Mouse (Mus musculus): ENCODE data around the gene Azin2. TPM values are rescaled to one million over a fixed set of nuclear protein-coding genes. Genes with fewer than 3 reads are reported as not detected.

Azin2 gene
- polyA plus RNA-seq, 1 experiment: 12.5 TPM

GRCm38 (mm10) chr4:128983656-128984055 is 21.4 kb upstream of the Azin2 start:
- H3K79me3 ChIP-seq (ENCODE audit: low read depth): no peaks in the 10 kb centered on the region
- H3ac ChIP-seq (ENCODE audit: control insufficient read depth, insufficient read length, low read depth): no peak overlapping the region
- no peaks in the 10 kb centered on the region for H3K36me3 ChIP-seq (ENCODE audit: control insufficient read depth, insufficient read depth)
- H3K79me2 ChIP-seq (ENCODE audit: control insufficient read depth, insufficient read depth): no peaks in the 10 kb centered on the region
- H3K4me3 ChIP-seq (ENCODE audit: insufficient read depth, poor library complexity, severe bottlenecking): no peak overlapping the region
- H3K27me3 ChIP-seq (ENCODE audit: control insufficient read depth, insufficient read depth, insufficient read length): no peaks in the 10 kb centered on the region
- TF ChIP-seq CTCF (IDR thresholded peaks at IDR 0.05; ENCODE audit: control insufficient read depth, insufficient read depth, insufficient read length) (no peak), MYOG (IDR thresholded peaks at IDR 0.05; ENCODE audit: control insufficient read depth, extremely low read depth, insufficient read length) (no peak), MAX (IDR thresholded peaks at IDR 0.05) (no peak), MYOD1 (IDR thresholded peaks at IDR 0.05; ENCODE audit: control insufficient read depth, insufficient read length, low read depth) (no peak), USF1 (IDR thresholded peaks at IDR 0.05; ENCODE audit: low read depth) (no peak), FOSL1 (IDR thresholded peaks at IDR 0.05; ENCODE audit: insufficient read depth, low read length, poor library complexity, severe bottlenecking) (no peak), CEBPB (IDR thresholded peaks at IDR 0.05; ENCODE audit: low read depth) (no peak)

GRCm38 (mm10) chr4:128983151-128983550 is 20.9 kb upstream of the Azin2 start:
- no peak overlapping the region for H3K4me3 ChIP-seq (ENCODE audit: insufficient read depth, poor library complexity, severe bottlenecking)
- no peak overlapping the region for H3ac ChIP-seq (ENCODE audit: control insufficient read depth, insufficient read length, low read depth)
- H3K79me3 ChIP-seq (ENCODE audit: low read depth): no peaks in the 10 kb centered on the region
- no peaks in the 10 kb centered on the region for H3K36me3 ChIP-seq (ENCODE audit: control insufficient read depth, insufficient read depth)
- H3K27me3 ChIP-seq (ENCODE audit: control insufficient read depth, insufficient read depth, insufficient read length): no peaks in the 10 kb centered on the region
- TF ChIP-seq CEBPB (IDR thresholded peaks at IDR 0.05; ENCODE audit: low read depth): no peak
- no peak for TF ChIP-seq MAX (IDR thresholded peaks at IDR 0.05)
- TF ChIP-seq MYOG (IDR thresholded peaks at IDR 0.05; ENCODE audit: control insufficient read depth, extremely low read depth, insufficient read length): no peak
- no peaks in the 10 kb centered on the region for H3K79me2 ChIP-seq (ENCODE audit: control insufficient read depth, insufficient read depth)

- H3ac ChIP-seq (ENCODE audit: control insufficient read depth, insufficient read length, low read depth): no peak overlapping the region
- H3K36me3 ChIP-seq (ENCODE audit: control insufficient read depth, insufficient read depth): no peaks in the 10 kb centered on the region
- H3K4me3 ChIP-seq (ENCODE audit: insufficient read depth, poor library complexity, severe bottlenecking): no peak overlapping the region
- H3K27me3 ChIP-seq (ENCODE audit: control insufficient read depth, insufficient read depth, insufficient read length): no peaks in the 10 kb centered on the region
- no peaks in the 10 kb centered on the region for H3K79me2 ChIP-seq (ENCODE audit: control insufficient read depth, insufficient read depth)
- H3K79me3 ChIP-seq (ENCODE audit: low read depth): no peaks in the 10 kb centered on the region
- no peak for TF ChIP-seq MYOD1 (IDR thresholded peaks at IDR 0.05; ENCODE audit: control insufficient read depth, insufficient read length, low read depth)
- no peak for TF ChIP-seq CTCF (IDR thresholded peaks at IDR 0.05; ENCODE audit: control insufficient read depth, insufficient read depth, insufficient read length)
- no peak for TF ChIP-seq MYOG (IDR thresholded peaks at IDR 0.05; ENCODE audit: control insufficient read depth, extremely low read depth, insufficient read length)
- peak; percentile 84 for TF ChIP-seq USF1 (IDR thresholded peaks at IDR 0.05; ENCODE audit: low read depth)
These were observed 19.6 kb upstream of the Azin2 start for GRCm38 (mm10) chr4:128981833-128982180.

- TF ChIP-seq MAX (IDR thresholded peaks at IDR 0.05) (peak; percentile 36), CEBPB (IDR thresholded peaks at IDR 0.05; ENCODE audit: low read depth) (no peak), MYOD1 (IDR thresholded peaks at IDR 0.05; ENCODE audit: control insufficient read depth, insufficient read length, low read depth) (peak; percentile 56)
- no peak overlapping the region for H3ac ChIP-seq (ENCODE audit: control insufficient read depth, insufficient read length, low read depth)
- no peaks in the 10 kb centered on the region for H3K27me3 ChIP-seq (ENCODE audit: control insufficient read depth, insufficient read depth, insufficient read length)
- no peaks in the 10 kb centered on the region for H3K79me3 ChIP-seq (ENCODE audit: low read depth)
- H3K4me3 ChIP-seq (ENCODE audit: insufficient read depth, poor library complexity, severe bottlenecking): no peak overlapping the region
- no peaks in the 10 kb centered on the region for H3K36me3 ChIP-seq (ENCODE audit: control insufficient read depth, insufficient read depth)
- H3K79me2 ChIP-seq (ENCODE audit: control insufficient read depth, insufficient read depth): no peaks in the 10 kb centered on the region
These were observed 18.9 kb upstream of the Azin2 start for GRCm38 (mm10) chr4:128980890-128981832.

- Histone ChIP-seq H3K79me3 (ENCODE audit: low read depth) (no peaks in the 10 kb centered on the region), H3K4me3 (ENCODE audit: insufficient read depth, poor library complexity, severe bottlenecking) (no peak overlapping the region), H3ac (ENCODE audit: control insufficient read depth, insufficient read length, low read depth) (no peak overlapping the region), H3K36me3 (ENCODE audit: control insufficient read depth, insufficient read depth) (no peaks in the 10 kb centered on the region), H3K27me3 (ENCODE audit: control insufficient read depth, insufficient read depth, insufficient read length) (no peaks in the 10 kb centered on the region), H3K79me2 (ENCODE audit: control insufficient read depth, insufficient read depth) (no peaks in the 10 kb centered on the region)
- TF ChIP-seq MYOG (IDR thresholded peaks at IDR 0.05; ENCODE audit: control insufficient read depth, extremely low read depth, insufficient read length): no peak
- no peak for TF ChIP-seq CEBPB (IDR thresholded peaks at IDR 0.05; ENCODE audit: low read depth)
- no peak for TF ChIP-seq MAX (IDR thresholded peaks at IDR 0.05)
- no peak for TF ChIP-seq CTCF (IDR thresholded peaks at IDR 0.05; ENCODE audit: control insufficient read depth, insufficient read depth, insufficient read length)
- TF ChIP-seq USF1 (IDR thresholded peaks at IDR 0.05; ENCODE audit: low read depth): no peak
- TF ChIP-seq MYOD1 (IDR thresholded peaks at IDR 0.05; ENCODE audit: control insufficient read depth, insufficient read length, low read depth): no peak
- no peak for TF ChIP-seq FOSL1 (IDR thresholded peaks at IDR 0.05; ENCODE audit: insufficient read depth, low read length, poor library complexity, severe bottlenecking)
These were observed 16.4 kb upstream of the Azin2 start for GRCm38 (mm10) chr4:128978634-128979033.

GRCm38 (mm10) chr4:128977217-128977616 is 15.0 kb upstream of the Azin2 start:
- Histone ChIP-seq H3K27me3 (ENCODE audit: control insufficient read depth, insufficient read depth, insufficient read length) (no peaks in the 10 kb centered on the region), H3ac (ENCODE audit: control insufficient read depth, insufficient read length, low read depth) (no peak overlapping the region), H3K4me3 (ENCODE audit: insufficient read depth, poor library complexity, severe bottlenecking) (no peak overlapping the region), H3K79me3 (ENCODE audit: low read depth) (no peaks in the 10 kb centered on the region), H3K36me3 (ENCODE audit: control insufficient read depth, insufficient read depth) (no peaks in the 10 kb centered on the region), H3K79me2 (ENCODE audit: control insufficient read depth, insufficient read depth) (no peaks in the 10 kb centered on the region)
- TF ChIP-seq CTCF (IDR thresholded peaks at IDR 0.05; ENCODE audit: control insufficient read depth, insufficient read depth, insufficient read length) (no peak), USF1 (IDR thresholded peaks at IDR 0.05; ENCODE audit: low read depth) (no peak), MYOD1 (IDR thresholded peaks at IDR 0.05; ENCODE audit: control insufficient read depth, insufficient read length, low read depth) (no peak), MYOG (IDR thresholded peaks at IDR 0.05; ENCODE audit: control insufficient read depth, extremely low read depth, insufficient read length) (no peak), FOSL1 (IDR thresholded peaks at IDR 0.05; ENCODE audit: insufficient read depth, low read length, poor library complexity, severe bottlenecking) (no peak), MAX (IDR thresholded peaks at IDR 0.05) (no peak), CEBPB (IDR thresholded peaks at IDR 0.05; ENCODE audit: low read depth) (no peak)
